Mouse (Mus musculus) C2C12 (cell line): ENCODE measurements at regions not wholly inside any gene's neighbourhood (a gene's known extent, or its start where the extent isn't known, plus 50 kb on each side); places are given as distances from the start of the nearest gene placed in this dataset.

Source experiments
- CEBPB ChIP-seq: IDR thresholded peaks from one replicate; pipeline ENCODE4 v1.6.1; 2011; ENCODE audit warnings: low read depth, mild to moderate bottlenecking, control low read depth, moderate library complexity
- CTCF ChIP-seq: IDR thresholded peaks from one replicate; pipeline ENCODE4 v1.5.1; 2011; ENCODE audit not compliant: control insufficient read depth, insufficient read depth, insufficient read length
- MYOG ChIP-seq: IDR thresholded peaks from one replicate; pipeline ENCODE4 v1.6.1; 2011; ENCODE audit not compliant: control insufficient read depth, insufficient read length; ENCODE audit errors: extremely low read depth

DNA sequence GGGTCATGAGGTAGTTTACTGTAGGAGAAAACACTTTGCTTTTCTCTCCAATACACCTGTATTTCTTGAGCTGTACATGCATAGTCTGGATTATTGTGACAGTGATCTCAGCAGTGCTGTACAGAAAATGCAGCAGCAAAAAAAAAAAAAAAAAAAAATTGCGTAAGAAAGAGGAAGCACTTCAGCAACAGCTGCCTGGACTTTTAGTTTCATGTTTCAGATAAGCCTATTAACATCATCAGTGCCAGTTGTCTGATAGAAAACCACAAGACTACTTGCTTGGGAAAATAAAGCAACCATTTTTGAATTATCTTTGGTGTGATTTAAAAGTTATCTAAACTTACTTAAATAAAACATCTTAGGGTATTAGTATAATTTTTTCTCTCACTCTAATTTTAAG, 1626.4 kb upstream of the Cdh9 start:
- TF ChIP-seq CTCF (no peak), MYOG (no peak), CEBPB (peak; percentile 4)
